Mouse (Mus musculus) spleen, adult 10 weeks (tissue): ENCODE data around the gene Cib4. TPM values are rescaled to one million over a fixed set of nuclear protein-coding genes. Genes with fewer than 3 reads are reported as not detected.

Experiments used
- polyA plus RNA-seq: library from polyadenylated mRNA; stranded (reverse); fragments of 350-450 nt; fragmentation: Illumina TruSeq; extraction: RNeasy Lipid Tissue Mini Kit (QIAGEN cat#74804); gene quantifications from one replicate; pipeline ENCODE4 v1.2.3, GENCODE M21; 2015; ENCODE audit warnings: low replicate concordance; ENCODE audit not compliant: insufficient read depth

The Cib4 gene
- polyA plus RNA-seq = not detected

DNA sequence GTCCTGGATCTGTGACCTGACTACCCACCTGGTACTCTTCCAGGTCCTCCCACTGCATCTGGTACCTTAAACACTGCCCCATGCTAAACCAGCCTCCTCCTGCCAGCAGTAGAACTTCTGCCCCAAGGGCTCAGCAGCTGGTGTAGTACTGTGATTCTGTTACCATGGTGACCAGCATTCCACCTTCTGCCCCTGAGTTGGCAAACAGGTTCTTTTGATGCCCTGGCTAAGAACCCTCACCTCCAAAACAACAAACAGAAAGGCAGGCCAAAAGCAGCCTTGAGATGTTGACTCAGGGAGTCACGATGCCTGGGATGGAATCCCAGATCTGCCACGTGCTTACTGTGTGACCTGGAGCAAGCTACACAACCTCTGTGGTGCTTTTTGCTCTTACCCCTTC, at the start of gene Cib4:
Gene Cib4, minus strand, starts transcription at position 139 of the 400 bp plus-strand sequence.

DNA sequence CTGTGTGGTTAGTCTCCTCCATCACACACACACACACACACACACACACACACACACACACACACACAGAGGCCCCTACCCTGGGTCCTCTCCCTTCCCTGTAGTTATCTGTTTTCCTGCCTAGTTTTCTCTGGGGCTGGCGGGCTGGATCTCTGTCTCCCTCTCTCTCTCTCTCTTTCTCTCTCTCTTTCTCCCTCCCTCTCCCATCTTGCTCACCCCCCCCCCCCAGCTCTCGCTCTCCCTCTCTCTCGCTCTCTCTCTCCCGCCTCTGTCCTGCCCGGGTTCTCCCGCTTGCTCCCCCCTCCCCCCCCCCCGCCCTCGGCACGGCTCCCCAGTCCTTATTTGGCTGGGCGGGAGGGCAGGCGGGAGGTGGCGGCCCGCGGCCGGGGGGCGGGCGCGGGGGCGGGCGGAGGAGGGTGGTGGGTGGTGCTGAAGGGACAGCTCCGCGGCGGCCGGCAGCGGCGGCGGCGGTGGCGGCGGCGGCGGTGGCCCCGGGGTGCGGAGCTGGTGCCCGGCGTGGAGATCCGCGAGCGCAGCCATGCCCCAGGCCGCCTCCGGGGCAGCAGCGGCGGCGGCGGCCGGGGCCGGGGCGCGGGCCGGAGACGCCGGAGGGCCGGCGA, 42.2 kb upstream of the Cib4 start, which contains the start of gene Kcnk3:
Gene Kcnk3, plus strand, starts transcription at position 490 of the 620 bp plus-strand sequence.

DNA sequence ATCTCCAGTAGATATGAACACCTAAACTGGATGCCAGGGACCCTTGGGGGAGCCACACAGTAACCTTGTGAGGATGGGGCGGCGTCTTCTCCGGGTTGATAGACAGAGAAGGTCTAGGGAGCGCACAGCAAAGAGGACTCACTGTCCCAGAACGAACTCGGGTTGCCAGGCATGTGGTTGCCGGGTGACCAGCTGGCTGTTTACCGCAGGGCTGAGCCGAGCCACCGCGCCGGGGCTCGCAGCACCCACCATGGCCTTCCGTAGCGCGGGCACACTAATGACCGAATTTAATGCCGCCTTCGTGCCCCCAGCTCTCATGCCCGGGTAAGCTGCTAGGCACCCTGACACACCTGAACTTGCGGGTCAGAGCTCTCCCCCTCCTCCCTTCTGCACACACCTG, 79.8 kb downstream of the Cib4 start, which contains the start of gene 1700001C02Rik:
Gene 1700001C02Rik, plus strand, starts transcription at position 187 of the 400 bp plus-strand sequence.

DNA sequence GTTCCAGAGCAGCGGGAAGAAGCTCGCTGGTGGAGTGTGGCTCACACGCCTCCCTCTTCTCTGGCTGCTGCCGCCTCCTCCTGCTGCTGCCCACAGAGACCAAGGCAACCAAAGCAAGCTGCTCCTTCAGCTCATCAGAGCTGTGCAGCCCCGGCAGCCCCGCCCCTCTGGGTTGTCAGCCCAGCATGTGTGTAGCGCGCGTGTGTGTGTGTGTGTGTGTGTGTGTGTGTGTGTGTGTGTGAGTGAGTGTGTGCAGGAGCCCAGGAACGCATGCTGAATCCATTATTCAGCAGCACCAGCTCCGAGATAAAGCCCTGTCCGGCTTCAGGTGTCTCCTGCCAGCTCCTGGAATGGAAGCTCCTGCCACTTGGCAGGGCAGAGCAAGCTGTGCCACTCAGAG, 83.8 kb downstream of the Cib4 start, which contains the start of gene Otof:
Gene Otof, minus strand, starts transcription at position 112 of the 400 bp plus-strand sequence.

Other genes with a start within 250 kb of the Cib4 start
- not detected for gene Otof, start 83.9 kb downstream of the Cib4 start, polyA plus RNA-seq
- gene 1700001C02Rik, start 79.8 kb downstream of the Cib4 start, polyA plus RNA-seq = not detected
- gene Kcnk3, start 42.3 kb upstream of the Cib4 start, polyA plus RNA-seq = 1.4 TPM
- gene Slc35f6, start 102.1 kb upstream of the Cib4 start, polyA plus RNA-seq = 18.1 TPM
- 67.7 TPM for gene Cenpa, start 120.9 kb upstream of the Cib4 start, polyA plus RNA-seq
- 0.04 TPM for gene Dpysl5, start 165.7 kb upstream of the Cib4 start, polyA plus RNA-seq